ENCODE assay signal across 23 mouse cellular contexts in the genomic region with DNA sequence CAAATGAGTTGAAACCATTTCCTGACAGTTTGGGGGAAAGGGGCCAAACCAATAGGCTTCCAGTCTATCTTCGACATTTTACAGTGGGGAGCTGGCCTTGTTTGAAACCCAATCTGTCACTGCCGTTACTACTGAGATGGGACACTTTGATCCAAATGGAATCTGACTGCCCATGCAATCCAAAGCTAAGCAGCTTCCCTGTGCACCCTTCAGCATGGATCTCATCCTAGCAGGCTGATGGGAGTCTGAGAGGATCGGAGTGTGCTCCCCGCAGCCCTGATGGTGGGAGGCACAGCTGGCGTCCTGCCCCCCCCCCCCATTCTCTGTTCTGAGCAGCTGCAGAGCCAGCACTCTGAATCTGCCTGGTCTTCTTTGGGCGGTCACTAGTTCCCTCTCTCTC.
DNase-seq lines count a peak whose midpoint lies in the region; ATAC-seq and TF ChIP-seq lines count a peak whose summit lies in the region.
"Had no signal": no experiment of that assay in that cellular context is flagged by ENCODE, and none has a peak within 500 bp of the region (broad histone marks: within the 10 kb centered on the region; RNA-seq: fewer than 3 reads in every experiment).

No protein-coding gene starts in this region.

- no peaks in the 10 kb centered on the region for H3K36me3 ChIP-seq in hindbrain, postnatal 0 days (ENCODE audit: insufficient read depth, low read length)

- no peak overlapping the region for H3K9ac ChIP-seq in hindbrain, postnatal 0 days (replicated peaks; ENCODE audit: low read length)

- ATAC-seq in hindbrain, postnatal 0 days = peak; percentile 73
- no peak for ATAC-seq in monocyte, adult 5-6 weeks (replicated peaks; ENCODE audit: insufficient number of reproducible peaks, low FRiP score, low TSS enrichment, poor library complexity, severe bottlenecking)
- ATAC-seq: CD4-positive, CD25-positive, alpha-beta regulatory T cell, adult 4 months; Patski had no signal

- H3K9me3 ChIP-seq in hindbrain, postnatal 0 days (ENCODE audit: low read length) = no peaks in the 10 kb centered on the region

- TF ChIP-seq CTCF in brain, embryonic 14.5 days (IDR thresholded peaks at IDR 0.05; ENCODE audit: borderline replicate concordance, extremely low read depth, insufficient read depth, insufficient read length) = no peak
- no peak for TF ChIP-seq CTCF in hindbrain, postnatal 0 days (IDR thresholded peaks at IDR 0.05; ENCODE audit: low read depth)

- H3K27me3 ChIP-seq in hindbrain, postnatal 0 days (ENCODE audit: insufficient read depth, low read length) = no peaks in the 10 kb centered on the region
- H3K27me3 ChIP-seq: Patski had no signal

- intact Hi-C loops in left cerebral cortex, postnatal 4 days (cut with DNase I) = no loop called here

- no peaks in the 10 kb centered on the region for H3K4me1 ChIP-seq in hindbrain, postnatal 0 days (ENCODE audit: insufficient read depth, low read length)

- DNase-seq in cerebellum, postnatal 14 days = peak; percentile 62 to 68
- no peak for DNase-seq in cerebellum, adult 18-20 months
- DNase-seq in left cerebral cortex, postnatal 4 days = peak; percentile 67
- DNase-seq in left cerebral cortex, adult 18-20 months (ENCODE audit: low spot score in 2 of 2) = no peak
- DNase-seq in brain, embryonic 14.5 days (ENCODE audit: low read depth) = peak; percentile 49
- peak; percentile 79 for DNase-seq in hindbrain, postnatal 0 days (ENCODE audit: low spot score)
- no peak for DNase-seq in spleen, postnatal 4 days (ENCODE audit: low spot score in 2 of 2)
- DNase-seq: adrenal gland, adult 8-10 months; cerebellum, postnatal 36 days; gastrocnemius, adult 2 months; heart, postnatal 10 days; kidney, adult 18-20 months; kidney, postnatal 14 days; layer of hippocampus, postnatal 36 days; liver; lung, postnatal 14 days; spleen, adult 18-20 months; thymus, adult 2 months had no signal

- H3K4me2 ChIP-seq in hindbrain, postnatal 0 days (ENCODE audit: low read depth, low read length) = no peak overlapping the region
- H3K4me2 ChIP-seq: heart, embryonic 11.5 days had no signal

- TF ChIP-seq POLR2A in brain, embryonic 14.5 days (IDR thresholded peaks at IDR 0.05; ENCODE audit: borderline replicate concordance, extremely low read depth, insufficient read depth, insufficient read length, poor library complexity, severe bottlenecking) = no peak

- H3K27ac ChIP-seq in hindbrain, postnatal 0 days = no peak overlapping the region
- H3K27ac ChIP-seq: gastrocnemius, adult 2 months; layer of hippocampus, adult 2 months had no signal

- H3K4me3 ChIP-seq in hindbrain, postnatal 0 days (ENCODE audit: low read length) = no peak overlapping the region
- H3K4me3 ChIP-seq: gastrocnemius, adult 2 months; layer of hippocampus, adult 2 months had no signal

- WGBS in hindbrain, postnatal 0 days = 28% methylated on average over 6 of the region's 6 CpGs

Comparison
In these comparisons a context has a peak if more than half of its experiments do, and no peak if none do; other contexts are left out.
1. DNase-seq: peak in cerebellum, postnatal 14 days (2 of 2), left cerebral cortex, postnatal 4 days (single experiment), brain, embryonic 14.5 days (single experiment) and hindbrain, postnatal 0 days (single experiment); none in cerebellum, adult 18-20 months (0 of 2), left cerebral cortex, adult 18-20 months (0 of 2) and spleen, postnatal 4 days (0 of 2).